Mouse (Mus musculus): ENCODE results near the gene Xdh.

DNA sequence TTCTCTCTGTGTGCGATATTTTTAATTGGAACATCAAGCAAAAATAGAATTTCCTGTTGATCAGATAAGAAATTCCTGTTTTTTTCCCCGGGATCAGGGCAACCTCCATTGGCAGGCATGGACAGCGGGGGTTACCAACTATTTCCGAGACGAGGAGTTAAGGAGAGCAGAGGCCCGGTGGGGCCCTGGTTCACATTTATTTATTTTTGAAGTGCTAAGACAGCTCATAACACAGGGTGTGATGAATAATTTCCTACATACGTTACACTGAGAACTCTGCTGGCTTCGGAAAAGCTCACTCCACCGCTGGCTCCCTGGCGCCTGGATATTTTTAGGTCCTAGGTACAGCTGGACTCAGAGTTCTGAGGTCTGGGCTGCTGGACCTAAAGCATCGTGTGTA, 97.0 kb downstream of the Xdh start:
- TF ChIP-seq FLI1 (IDR thresholded peaks at IDR 0.05; ENCODE audit: low read length) (no peak), GATA1 (IDR thresholded peaks at IDR 0.05; ENCODE audit: borderline replicate concordance, low read length) (no peak)
